In genomic region chr17:45397541-45397940, GRCm38 (mm10) we compare ENCODE assay signal across 17 mouse cellular contexts. TPM values are rescaled to one million over a fixed set of nuclear protein-coding genes. Genes with fewer than 3 reads are reported as not detected.
A peak's percentile ranks its signal among the peaks of the same experiment; 100 is the strongest.
DNase-seq lines count a peak whose midpoint lies in the region; ATAC-seq and TF ChIP-seq lines count a peak whose summit lies in the region.
"Had no signal": no experiment of that assay in that cellular context is flagged by ENCODE, and none has a peak within 500 bp of the region (broad histone marks: within the 10 kb centered on the region; RNA-seq: fewer than 3 reads in every experiment).

No protein-coding gene starts in this region.

- H3K27me3 ChIP-seq in heart, embryonic 12.5 days (replicated peaks): no peaks in the 10 kb centered on the region
- H3K27me3 ChIP-seq in liver, embryonic 14.5 days (ENCODE audit: control insufficient read depth, insufficient read depth, low read length): no peaks in the 10 kb centered on the region
- no peaks in the 10 kb centered on the region for H3K27me3 ChIP-seq in liver, embryonic 12.5 days (replicated peaks)
- H3K27me3 ChIP-seq: heart, embryonic 15.5 days; liver, embryonic 15.5 days; neural tube, embryonic 15.5 days had no signal

- no peak for ATAC-seq in heart, embryonic 12.5 days (ENCODE audit: insufficient number of reproducible peaks, low FRiP score)
- no peak for ATAC-seq in liver, embryonic 14.5 days (ENCODE audit: insufficient read depth)
- no peak for ATAC-seq in liver, embryonic 12.5 days
- ATAC-seq: activated CD4-positive, CD25-positive, alpha-beta regulatory T cell, adult 4 months; forebrain, postnatal 0 days had no signal

- H3K36me3 ChIP-seq in heart, embryonic 12.5 days: peaks cover 26% of the 10 kb centered on the region
- peaks cover 16% of the 10 kb centered on the region for H3K36me3 ChIP-seq in liver, embryonic 14.5 days (replicated peaks; ENCODE audit: control insufficient read depth, insufficient read depth, low read depth)
- H3K36me3 ChIP-seq in liver, embryonic 12.5 days: peaks cover 72% of the 10 kb centered on the region

- peak; percentile 84 for DNase-seq in heart, adult 11 months
- no peak for DNase-seq in liver, embryonic 14.5 days (ENCODE audit: low read depth in 3 of 3, low spot score in 3 of 3)
- DNase-seq in A20 (ENCODE audit: low read depth, low spot score): peak; percentile 41
- peak; percentile 58 for DNase-seq in induced T-regulatory cell, adult 2 months (ENCODE audit: low read depth)
- DNase-seq in gastrocnemius, postnatal 14 days: no peak
- DNase-seq in adrenal gland, postnatal 25 days: no peak
- DNase-seq: cerebellum, postnatal 25 days; forebrain, postnatal 0 days; kidney, adult 11 months; left cerebral cortex, postnatal 4 days; right cerebral cortex, adult 18-20 months had no signal

- no peak for TF ChIP-seq EP300 in liver, embryonic 14.5 days (IDR thresholded peaks at IDR 0.05; ENCODE audit: low read depth)

- H3K9ac ChIP-seq in heart, embryonic 12.5 days: no peak overlapping the region
- no peak overlapping the region for H3K9ac ChIP-seq in liver, embryonic 14.5 days (replicated peaks)
- H3K9ac ChIP-seq in liver, embryonic 12.5 days: no peak overlapping the region
- H3K9ac ChIP-seq: forebrain, postnatal 0 days; heart, embryonic 15.5 days; liver, embryonic 15.5 days; neural tube, embryonic 15.5 days had no signal

- intact Hi-C loops in gastrocnemius, postnatal 14 days (cut with DNase I; ENCODE audit: low total_unique reads): no loop called here

- peak; percentile 39; the same call in 1 of the 2 replicates for TF ChIP-seq CTCF in liver, embryonic 14.5 days (IDR thresholded peaks at IDR 0.05; ENCODE audit: low read depth)

- no peak overlapping the region for H3K27ac ChIP-seq in heart, embryonic 12.5 days (ENCODE audit: poor library complexity, severe bottlenecking)
- no peak overlapping the region for H3K27ac ChIP-seq in liver, embryonic 14.5 days
- no peak overlapping the region for H3K27ac ChIP-seq in liver, embryonic 12.5 days
- H3K27ac ChIP-seq: heart, embryonic 15.5 days; liver, embryonic 15.5 days; neural tube, embryonic 15.5 days had no signal

- H3K4me2 ChIP-seq in heart, embryonic 12.5 days: no peak overlapping the region
- no peak overlapping the region for H3K4me2 ChIP-seq in liver, embryonic 14.5 days (ENCODE audit: low read depth)
- no peak overlapping the region for H3K4me2 ChIP-seq in liver, embryonic 12.5 days
- H3K4me2 ChIP-seq: heart, embryonic 15.5 days; liver, embryonic 15.5 days; neural tube, embryonic 15.5 days had no signal

- H3K4me3 ChIP-seq in heart, embryonic 12.5 days: no peak overlapping the region
- no peak overlapping the region for H3K4me3 ChIP-seq in liver, embryonic 14.5 days (ENCODE audit: insufficient read depth in 1 of 2, low read depth in 2 of 2, low read length in 2 of 2)
- no peak overlapping the region for H3K4me3 ChIP-seq in liver, embryonic 12.5 days
- H3K4me3 ChIP-seq: heart, embryonic 15.5 days; liver, embryonic 15.5 days; neural tube, embryonic 15.5 days had no signal

- 74% methylated on average over 3 of the region's 3 CpGs for WGBS in heart, embryonic 12.5 days
- WGBS in liver, embryonic 14.5 days (ENCODE audit: insufficient replicate concordance): 68% methylated on average over 3 of the region's 3 CpGs
- 67% methylated on average over 3 of the region's 3 CpGs for WGBS in liver, embryonic 12.5 days (ENCODE audit: insufficient replicate concordance)

- no peaks in the 10 kb centered on the region for H3K9me3 ChIP-seq in heart, embryonic 12.5 days (replicated peaks)
- H3K9me3 ChIP-seq in liver, embryonic 14.5 days (ENCODE audit: control insufficient read depth, low read length): no peaks in the 10 kb centered on the region
- H3K9me3 ChIP-seq in liver, embryonic 12.5 days (replicated peaks): no peaks in the 10 kb centered on the region
- H3K9me3 ChIP-seq: heart, embryonic 15.5 days; liver, embryonic 15.5 days; neural tube, embryonic 15.5 days had no signal

- H3K4me1 ChIP-seq in heart, embryonic 12.5 days (replicated peaks): peaks cover 28% of the 10 kb centered on the region
- 0 out of 4 replicates have a peak, but pooled peaks cover 0 to 2% of the 10 kb centered on the region in 2 experiments for H3K4me1 ChIP-seq in liver, embryonic 14.5 days (replicated peaks; ENCODE audit: control insufficient read depth in 2 of 2, insufficient read depth in 2 of 2, low read length in 1 of 2)
- no peaks in the 10 kb centered on the region for H3K4me1 ChIP-seq in liver, embryonic 12.5 days

RNA-seq across cellular contexts. Expression of gene Cdc5l, which starts 36.0 kb away (rescaled TPM):
- polyA plus RNA-seq in heart, embryonic 12.5 days (2016; fragmentation: Nextera tagmentation; extraction: Ambion mirVana): 49.9 and 53.0 TPM in 2 replicates
- polyA plus RNA-seq in liver, embryonic 14.5 days (2012; rRNA removed): 8.1 and 15.0 TPM in 2 replicates
- 26.9 and 28.6 TPM in 2 replicates for polyA plus RNA-seq in liver, embryonic 14.5 days (2014; fragmentation: Nextera tagmentation; extraction: Ambion mirVana)
- polyA plus RNA-seq in liver, embryonic 12.5 days (2016; fragmentation: Nextera tagmentation; extraction: Ambion mirVana): 39.3 and 40.2 TPM in 2 replicates
- 10 to 100 TPM; 31.3 to 33.9 TPM for total RNA-seq in gastrocnemius, postnatal 14 days (2021)
- 42.3 and 44.1 TPM in 2 replicates for total RNA-seq in adrenal gland, postnatal 25 days (2021)

Comparison
In these comparisons a context has a peak if more than half of its experiments do, and no peak if none do; other contexts are left out.
1. DNase-seq: peak in heart, adult 11 months (single experiment), A20 (single experiment) and induced T-regulatory cell, adult 2 months (single experiment); none in liver, embryonic 14.5 days (0 of 3), gastrocnemius, postnatal 14 days (single experiment) and adrenal gland, postnatal 25 days (single experiment).